In genomic region chr10:62549523-62550166, GRCm38 (mm10) we compare ENCODE assay signal across 9 mouse cellular contexts. TPM values are rescaled to one million over a fixed set of nuclear protein-coding genes. Genes with fewer than 3 reads are reported as not detected.
DNase-seq lines count a peak whose midpoint lies in the region; ATAC-seq and TF ChIP-seq lines count a peak whose summit lies in the region.
"Had no signal": no experiment of that assay in that cellular context is flagged by ENCODE, and none has a peak within 500 bp of the region (broad histone marks: within the 10 kb centered on the region; RNA-seq: fewer than 3 reads in every experiment).

No protein-coding gene starts in this region.

- 29% methylated on average over 15 of the region's 16 CpGs for WGBS in limb, embryonic 11.5 days
- 33% methylated on average over 13 of the region's 16 CpGs for WGBS in neural tube, embryonic 11.5 days

- intact Hi-C loops in gastrocnemius, adult 2 months (cut with DNase I) = loop anchor here (1.0 kb wide), 1 partner anchor 49 kb away; no protein-coding TSS in a partner anchor

- CTCF ChIA-PET in Patski (lab: Charles Lee) = interaction anchor here (0.6 to 2.8 kb wide), 8 partner anchors 10 to 131 kb away, joined by 3 to 21 read pairs (median 4); no protein-coding TSS in a partner anchor

- no peak overlapping the region for H3K4me2 ChIP-seq in limb, embryonic 11.5 days (ENCODE audit: low read depth, severe bottlenecking)
- no peak overlapping the region for H3K4me2 ChIP-seq in neural tube, embryonic 11.5 days (ENCODE audit: low read depth)
- H3K4me2 ChIP-seq: embryonic facial prominence, embryonic 15.5 days had no signal

- no peaks in the 10 kb centered on the region for H3K9me3 ChIP-seq in limb, embryonic 11.5 days (ENCODE audit: control insufficient read depth, low read length)
- H3K9me3 ChIP-seq in neural tube, embryonic 11.5 days (ENCODE audit: control insufficient read depth, low read length) = no peaks in the 10 kb centered on the region
- H3K9me3 ChIP-seq: embryonic facial prominence, embryonic 15.5 days had no signal

- H3K9ac ChIP-seq in limb, embryonic 11.5 days (ENCODE audit: low read length) = no peak overlapping the region
- no peak overlapping the region for H3K9ac ChIP-seq in neural tube, embryonic 11.5 days (ENCODE audit: low read length)
- H3K9ac ChIP-seq: embryonic facial prominence, embryonic 15.5 days had no signal

- no peaks in the 10 kb centered on the region for H3K4me1 ChIP-seq in limb, embryonic 11.5 days (ENCODE audit: control insufficient read depth, insufficient read depth, low read length)
- H3K4me1 ChIP-seq in neural tube, embryonic 11.5 days (ENCODE audit: control insufficient read depth, insufficient read depth, low read length) = no peaks in the 10 kb centered on the region

- DNase-seq in 3134 (ENCODE audit: extremely low read depth, insufficient read length, low spot score) = peak; percentile 24
- DNase-seq in Patski (ENCODE audit: low read depth, low spot score) = no peak
- DNase-seq in cerebellum, postnatal 10 days = peak; percentile 82 to 87
- DNase-seq in gastrocnemius, adult 2 months = peak; percentile 80
- peak; percentile 81 for DNase-seq in kidney, adult 18-20 months
- DNase-seq in limb, embryonic 11.5 days (ENCODE audit: low spot score) = peak; percentile 82
- DNase-seq in neural tube, embryonic 11.5 days (ENCODE audit: low spot score) = peak; percentile 67
- peak; percentile 15 for DNase-seq in telencephalon, adult 2 months (ENCODE audit: low read depth, low spot score)

- peak; percentile 69 for TF ChIP-seq CTCF in Patski (IDR thresholded peaks at IDR 0.05)
- peak; percentile 75 for TF ChIP-seq CTCF in gastrocnemius, adult 2 months (IDR thresholded peaks at IDR 0.05)

- in situ Hi-C loops in Patski (cut with MboI; ENCODE audit: low pct_unique_long_range_greater_than_20kb) = loop anchor here (5.0 kb wide), 1 partner anchor 47 kb away; no protein-coding TSS in a partner anchor

- peak overlapping the region; percentile 42 for H3K4me3 ChIP-seq in gastrocnemius, adult 2 months
- no peak overlapping the region for H3K4me3 ChIP-seq in limb, embryonic 11.5 days (ENCODE audit: low read depth, low read length)
- H3K4me3 ChIP-seq in neural tube, embryonic 11.5 days (ENCODE audit: low read depth, low read length) = no peak overlapping the region
- H3K4me3 ChIP-seq: embryonic facial prominence, embryonic 15.5 days had no signal

- H3K27me3 ChIP-seq in Patski = no peaks in the 10 kb centered on the region
- H3K27me3 ChIP-seq in limb, embryonic 11.5 days (ENCODE audit: control insufficient read depth, insufficient read depth, low read length) = no peaks in the 10 kb centered on the region
- H3K27me3 ChIP-seq in neural tube, embryonic 11.5 days (ENCODE audit: control insufficient read depth, insufficient read depth, low read length) = no peaks in the 10 kb centered on the region
- H3K27me3 ChIP-seq: embryonic facial prominence, embryonic 15.5 days had no signal

- H3K36me3 ChIP-seq in limb, embryonic 11.5 days (ENCODE audit: control insufficient read depth, insufficient read depth, low read length) = no peaks in the 10 kb centered on the region
- no peaks in the 10 kb centered on the region for H3K36me3 ChIP-seq in neural tube, embryonic 11.5 days (ENCODE audit: control insufficient read depth, insufficient read depth, low read length)
- H3K36me3 ChIP-seq: embryonic facial prominence, embryonic 15.5 days had no signal

- no peak overlapping the region for H3K27ac ChIP-seq in gastrocnemius, adult 2 months
- H3K27ac ChIP-seq in limb, embryonic 11.5 days (replicated peaks; ENCODE audit: low read depth, low read length) = no peak overlapping the region
- H3K27ac ChIP-seq in neural tube, embryonic 11.5 days (ENCODE audit: low read depth, low read length) = no peak overlapping the region
- H3K27ac ChIP-seq: embryonic facial prominence, embryonic 15.5 days had no signal

- POLR2A ChIA-PET in Patski (lab: Charles Lee) = interaction anchor here (0.6 kb wide), 1 partner anchor 46 kb away, joined by 5 read pairs; no protein-coding TSS in a partner anchor

- ATAC-seq in Patski = peak; percentile 54
- no peak for ATAC-seq in limb, embryonic 11.5 days (ENCODE audit: insufficient number of reproducible peaks, low FRiP score, low TSS enrichment, low read depth)
- ATAC-seq in neural tube, embryonic 11.5 days (ENCODE audit: insufficient read depth, low FRiP score, low TSS enrichment) = no peak

RNA-seq across cellular contexts. Expression of gene Srgn, which starts 22.4 kb away (rescaled TPM):
- polyA plus RNA-seq in Patski (2021) = not detected
- 10 to 100 TPM; 12.9 to 19.7 TPM for total RNA-seq in gastrocnemius, adult 2 months (2021)
- polyA plus RNA-seq in limb, embryonic 11.5 days (2014; fragmentation: Nextera tagmentation; extraction: Ambion mirVana) = 3.9 and 4.3 TPM in 2 replicates
- polyA plus RNA-seq in neural tube, embryonic 11.5 days (2014; fragmentation: Nextera tagmentation; extraction: Ambion mirVana) = 5.3 and 7.3 TPM in 2 replicates

RNA-seq across cellular contexts. Expression of gene Kif1bp, which starts 28.6 kb away (rescaled TPM):
- 66.2 TPM for polyA plus RNA-seq in Patski (2021)
- 10 to 100 TPM; 29.4 to 30.5 TPM for total RNA-seq in gastrocnemius, adult 2 months (2021)
- 43.1 and 46.4 TPM in 2 replicates for polyA plus RNA-seq in limb, embryonic 11.5 days (2014; fragmentation: Nextera tagmentation; extraction: Ambion mirVana)
- 62.3 and 62.5 TPM in 2 replicates for polyA plus RNA-seq in neural tube, embryonic 11.5 days (2014; fragmentation: Nextera tagmentation; extraction: Ambion mirVana)

RNA-seq across cellular contexts. Expression of gene Ddx21, which starts 52.4 kb away (rescaled TPM):
- polyA plus RNA-seq in Patski (2021) = 54.4 TPM
- 10 to 100 TPM; 31.3 to 34.7 TPM for total RNA-seq in gastrocnemius, adult 2 months (2021)
- 36.1 and 40.2 TPM in 2 replicates for polyA plus RNA-seq in limb, embryonic 11.5 days (2014; fragmentation: Nextera tagmentation; extraction: Ambion mirVana)
- polyA plus RNA-seq in neural tube, embryonic 11.5 days (2014; fragmentation: Nextera tagmentation; extraction: Ambion mirVana) = 35.8 and 36.9 TPM in 2 replicates
